Mouse (Mus musculus): Measurements from ENCODE around the gene Igf2bp3. TPM values are rescaled to one million over a fixed set of nuclear protein-coding genes. Genes with fewer than 3 reads are reported as not detected.
A peak's percentile ranks its signal among the peaks of the same experiment; 100 is the strongest.

Igf2bp3 gene
- polyA plus RNA-seq, 1 experiment = 85.8 TPM

DNA sequence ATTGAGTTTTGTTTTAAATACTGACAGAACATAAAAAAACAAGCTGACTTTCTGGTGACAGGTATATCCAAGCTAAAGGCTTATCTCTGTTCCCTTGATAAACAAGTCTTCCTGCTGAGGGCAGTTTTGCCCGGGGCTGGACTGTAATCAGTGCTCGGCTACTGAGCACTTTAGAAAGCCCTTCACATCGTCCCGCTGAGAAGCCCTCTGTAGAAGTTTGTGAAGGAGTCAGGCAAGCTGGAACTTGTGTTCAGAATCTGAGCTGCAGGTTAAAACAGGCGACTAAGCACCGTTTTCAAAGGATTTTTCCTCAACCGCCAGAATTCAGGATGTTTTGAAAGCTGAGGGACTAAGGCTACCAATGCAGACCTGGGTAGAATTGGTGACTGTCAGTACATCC is 7.1 kb upstream of the Igf2bp3 start:
- Histone ChIP-seq H3K36me3 (ENCODE audit: control insufficient read depth, insufficient read depth, low read length, poor library complexity, severe bottlenecking) (no peaks in the 10 kb centered on the region), H3K4me3 (ENCODE audit: low read depth, low read length) (no peak overlapping the region), H3K27ac (ENCODE audit: insufficient read depth, low read length) (no peak overlapping the region), H3K4me1 (ENCODE audit: control insufficient read depth, insufficient read depth, low read length) (no peaks in the 10 kb centered on the region), H3K27me3 (ENCODE audit: control insufficient read depth, insufficient read depth, low read length, poor library complexity, severe bottlenecking) (peaks cover 1% of the 10 kb centered on the region; the same call in 1 of the 2 replicates), H3K9ac (ENCODE audit: low read depth, poor library complexity, severe bottlenecking) (no peak overlapping the region), H3K9me3 (replicated peaks; ENCODE audit: control insufficient read depth, insufficient read depth, low read length, poor library complexity, severe bottlenecking) (no peaks in the 10 kb centered on the region; the same call in 1 of the 2 replicates)
- TF ChIP-seq CTCF (IDR thresholded peaks at IDR 0.05; ENCODE audit: low read depth, low read length) (no peak), EP300 (IDR thresholded peaks at IDR 0.05; ENCODE audit: insufficient read depth, low read depth, low read length) (0 out of 2 replicates have a peak, but pooled peaks have one; percentile 22), POLR2A (IDR thresholded peaks at IDR 0.05; ENCODE audit: insufficient read depth, low read length) (no peak)

DNA sequence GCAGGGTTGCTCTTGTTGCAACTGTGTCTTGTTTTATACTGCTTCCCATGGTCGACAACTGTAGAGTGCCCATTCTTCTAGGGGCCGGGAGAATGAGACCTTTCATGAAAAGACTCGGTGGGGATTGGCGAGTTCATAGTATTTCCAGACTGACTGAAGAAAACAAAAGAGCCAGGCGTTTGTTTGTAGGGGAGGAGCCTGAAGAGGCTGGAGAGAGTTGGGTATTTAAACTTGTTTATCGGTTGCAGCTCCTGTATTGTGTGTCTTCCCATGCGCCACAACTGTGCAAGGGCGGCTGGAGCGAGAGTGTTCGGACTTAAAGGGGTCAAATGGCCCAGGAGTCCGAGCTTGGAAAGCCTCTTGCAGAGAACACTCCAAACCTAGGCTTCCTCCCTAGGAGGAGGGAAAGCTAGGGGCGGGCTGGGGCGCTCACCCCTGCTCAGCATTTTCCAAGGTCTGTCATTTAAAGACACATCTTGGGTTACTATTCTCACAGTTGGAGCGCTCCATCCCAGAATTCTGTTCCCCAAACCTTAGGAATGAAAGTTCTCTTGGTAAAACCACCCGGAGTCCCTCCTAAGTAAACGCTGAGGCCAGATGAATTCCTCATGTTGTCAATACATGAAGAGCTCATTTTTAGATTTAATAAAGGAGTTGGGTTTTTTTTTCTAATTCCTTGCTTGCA is 5.3 kb upstream of the Igf2bp3 start:
- H3K9ac ChIP-seq (ENCODE audit: low read depth, poor library complexity, severe bottlenecking) = peak overlapping the region; percentile 45
- H3K27me3 ChIP-seq (ENCODE audit: control insufficient read depth, insufficient read depth, low read length, poor library complexity, severe bottlenecking) = peaks cover 1% of the 10 kb centered on the region; the same call in 1 of the 2 replicates
- H3K4me1 ChIP-seq (ENCODE audit: control insufficient read depth, insufficient read depth, low read length) = no peaks in the 10 kb centered on the region
- no peaks in the 10 kb centered on the region for H3K36me3 ChIP-seq (ENCODE audit: control insufficient read depth, insufficient read depth, low read length, poor library complexity, severe bottlenecking)
- no peaks in the 10 kb centered on the region; the same call in 1 of the 2 replicates for H3K9me3 ChIP-seq (replicated peaks; ENCODE audit: control insufficient read depth, insufficient read depth, low read length, poor library complexity, severe bottlenecking)
- peak overlapping the region; percentile 61 for H3K27ac ChIP-seq (ENCODE audit: insufficient read depth, low read length)
- peak overlapping the region; percentile 54 for H3K4me3 ChIP-seq (ENCODE audit: low read depth, low read length)
- TF ChIP-seq POLR2A (IDR thresholded peaks at IDR 0.05; ENCODE audit: insufficient read depth, low read length) = no peak
- TF ChIP-seq CTCF (IDR thresholded peaks at IDR 0.05; ENCODE audit: low read depth, low read length) = no peak
- TF ChIP-seq EP300 (IDR thresholded peaks at IDR 0.05; ENCODE audit: insufficient read depth, low read depth, low read length) = no peak

DNA sequence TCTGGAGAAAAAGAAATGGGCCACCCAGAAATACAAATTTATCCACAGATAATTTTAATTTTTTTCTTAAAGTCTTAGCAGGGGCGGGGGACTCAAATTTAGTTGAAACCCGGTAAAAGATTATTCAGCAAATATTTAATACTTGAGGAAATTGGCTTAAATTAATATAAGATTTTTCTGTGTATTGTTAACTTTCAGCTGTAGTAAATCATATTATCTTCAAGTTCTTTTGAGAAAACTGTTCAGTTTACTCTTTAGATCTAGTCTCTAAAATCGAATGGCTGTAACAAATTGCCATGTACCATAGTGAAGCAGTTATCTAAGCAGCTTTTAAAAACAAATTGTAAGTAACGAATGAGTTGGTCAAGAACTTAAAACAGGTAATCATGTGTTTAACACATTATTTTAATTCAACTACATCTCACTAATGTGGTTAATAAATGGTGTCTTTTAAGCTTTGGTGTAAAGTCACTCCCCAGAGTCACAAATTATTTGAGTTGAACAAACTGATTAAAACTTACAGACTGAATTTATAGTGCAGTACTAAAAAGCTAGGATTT is 4.3 kb upstream of the Igf2bp3 start:
- H3K4me1 ChIP-seq (ENCODE audit: control insufficient read depth, insufficient read depth, low read length) = no peaks in the 10 kb centered on the region
- H3K27ac ChIP-seq (ENCODE audit: insufficient read depth, low read length) = no peak overlapping the region
- H3K4me3 ChIP-seq (ENCODE audit: low read depth, low read length) = no peak overlapping the region
- peak overlapping the region; percentile 87; the same call in 1 of the 2 replicates for H3K9ac ChIP-seq (ENCODE audit: low read depth, poor library complexity, severe bottlenecking)
- H3K9me3 ChIP-seq (replicated peaks; ENCODE audit: control insufficient read depth, insufficient read depth, low read length, poor library complexity, severe bottlenecking) = no peaks in the 10 kb centered on the region; the same call in 1 of the 2 replicates
- H3K27me3 ChIP-seq (ENCODE audit: control insufficient read depth, insufficient read depth, low read length, poor library complexity, severe bottlenecking) = peaks cover 3% of the 10 kb centered on the region; the same call in 1 of the 2 replicates
- no peaks in the 10 kb centered on the region for H3K36me3 ChIP-seq (ENCODE audit: control insufficient read depth, insufficient read depth, low read length, poor library complexity, severe bottlenecking)
- TF ChIP-seq POLR2A (IDR thresholded peaks at IDR 0.05; ENCODE audit: insufficient read depth, low read length) (no peak), CTCF (IDR thresholded peaks at IDR 0.05; ENCODE audit: low read depth, low read length) (no peak), EP300 (IDR thresholded peaks at IDR 0.05; ENCODE audit: insufficient read depth, low read depth, low read length) (no peak)

DNA sequence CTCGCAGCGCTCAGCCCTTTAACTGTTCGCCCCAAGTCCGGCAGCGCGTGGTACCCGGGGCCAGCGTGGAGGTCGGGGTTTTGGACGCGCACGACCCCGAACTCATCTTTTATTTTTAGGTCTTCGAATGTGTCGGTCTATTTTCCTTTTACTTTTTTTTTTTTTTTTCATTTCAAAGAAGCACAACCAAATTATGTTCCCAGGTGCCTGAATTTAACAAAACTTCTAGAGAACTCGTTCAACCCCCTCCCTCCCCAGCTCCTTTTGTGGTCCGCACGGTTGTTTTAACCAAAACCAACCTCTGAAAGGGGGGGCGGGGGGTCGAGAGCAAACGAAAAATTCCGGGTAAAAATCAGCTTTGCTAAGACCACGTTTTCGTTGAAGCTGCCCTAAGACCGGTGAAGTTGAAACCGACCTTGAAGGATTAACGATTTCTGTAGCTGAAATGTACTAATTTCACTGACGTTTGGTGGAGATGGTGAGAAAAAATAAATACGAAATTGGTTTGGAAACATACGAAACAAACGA is 3.6 kb upstream of the Igf2bp3 start:
- Histone ChIP-seq H3K9ac (ENCODE audit: low read depth, poor library complexity, severe bottlenecking) (peak overlapping the region; percentile 87), H3K27me3 (ENCODE audit: control insufficient read depth, insufficient read depth, low read length, poor library complexity, severe bottlenecking) (peaks cover 3% of the 10 kb centered on the region; the same call in 1 of the 2 replicates), H3K9me3 (replicated peaks; ENCODE audit: control insufficient read depth, insufficient read depth, low read length, poor library complexity, severe bottlenecking) (no peaks in the 10 kb centered on the region; the same call in 1 of the 2 replicates), H3K4me3 (ENCODE audit: low read depth, low read length) (peak overlapping the region; percentile 58), H3K4me1 (ENCODE audit: control insufficient read depth, insufficient read depth, low read length) (no peaks in the 10 kb centered on the region), H3K27ac (ENCODE audit: insufficient read depth, low read length) (no peak overlapping the region), H3K36me3 (ENCODE audit: control insufficient read depth, insufficient read depth, low read length, poor library complexity, severe bottlenecking) (no peaks in the 10 kb centered on the region)
- no peak for TF ChIP-seq EP300 (IDR thresholded peaks at IDR 0.05; ENCODE audit: insufficient read depth, low read depth, low read length)
- TF ChIP-seq POLR2A (IDR thresholded peaks at IDR 0.05; ENCODE audit: insufficient read depth, low read length) = no peak
- no peak for TF ChIP-seq CTCF (IDR thresholded peaks at IDR 0.05; ENCODE audit: low read depth, low read length)

DNA sequence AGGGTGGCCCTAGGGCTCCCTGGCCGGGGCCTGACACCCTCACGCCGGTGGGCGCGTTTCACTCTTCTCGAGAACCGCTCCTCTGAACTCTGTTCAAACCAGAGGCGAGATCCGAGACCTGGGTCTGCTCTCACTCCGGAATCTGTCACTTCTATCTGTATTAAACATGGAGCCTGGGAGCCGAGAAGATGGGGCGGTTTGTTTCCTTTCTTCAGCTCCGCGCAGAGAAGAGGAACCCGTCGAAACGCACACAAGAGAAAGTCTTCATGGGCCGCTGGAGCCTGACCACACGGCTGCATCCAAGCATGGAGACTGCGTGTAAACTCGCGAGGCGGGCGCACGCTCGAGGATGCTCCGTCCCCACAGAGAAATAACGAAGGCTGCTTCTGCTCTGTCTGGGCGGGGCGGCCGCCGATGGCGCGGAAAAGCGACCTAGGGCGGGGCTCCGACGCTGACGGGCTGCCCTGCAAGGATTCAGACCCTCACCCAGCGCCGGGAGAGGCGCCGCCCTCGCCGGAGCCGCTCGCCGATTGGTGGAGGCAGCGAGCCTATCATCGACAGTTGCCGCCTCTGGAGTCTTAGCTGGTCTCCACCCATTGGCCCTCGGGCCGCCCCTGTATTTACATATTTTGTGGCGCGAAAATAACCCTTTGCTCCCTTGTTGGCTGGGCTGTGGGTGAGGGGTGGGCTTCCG is 3.0 kb upstream of the Igf2bp3 start:
- Histone ChIP-seq H3K27ac (ENCODE audit: insufficient read depth, low read length) (peak overlapping the region; percentile 26; the same call in 1 of the 2 replicates), H3K4me1 (ENCODE audit: control insufficient read depth, insufficient read depth, low read length) (no peaks in the 10 kb centered on the region), H3K9me3 (replicated peaks; ENCODE audit: control insufficient read depth, insufficient read depth, low read length, poor library complexity, severe bottlenecking) (no peaks in the 10 kb centered on the region; the same call in 1 of the 2 replicates), H3K9ac (ENCODE audit: low read depth, poor library complexity, severe bottlenecking) (peak overlapping the region; percentile 65), H3K36me3 (ENCODE audit: control insufficient read depth, insufficient read depth, low read length, poor library complexity, severe bottlenecking) (no peaks in the 10 kb centered on the region), H3K4me3 (ENCODE audit: low read depth, low read length) (peak overlapping the region; percentile 80), H3K27me3 (ENCODE audit: control insufficient read depth, insufficient read depth, low read length, poor library complexity, severe bottlenecking) (peaks cover 3% of the 10 kb centered on the region; the same call in 1 of the 2 replicates)
- TF ChIP-seq CTCF (IDR thresholded peaks at IDR 0.05; ENCODE audit: low read depth, low read length) (no peak), EP300 (IDR thresholded peaks at IDR 0.05; ENCODE audit: insufficient read depth, low read depth, low read length) (0 out of 2 replicates have a peak, but pooled peaks have one; percentile 24), POLR2A (IDR thresholded peaks at IDR 0.05; ENCODE audit: insufficient read depth, low read length) (peak; percentile 86)
